Mouse (Mus musculus) B cell, adult 2 months (primary cell): ENCODE measurements around the gene Kif1b.

Experiments used
- DNase-seq, 2 experiments: peaks; one replicate each; pipeline ENCODE4 v3.0.0; 2022

Gene Kif1b

DNA sequence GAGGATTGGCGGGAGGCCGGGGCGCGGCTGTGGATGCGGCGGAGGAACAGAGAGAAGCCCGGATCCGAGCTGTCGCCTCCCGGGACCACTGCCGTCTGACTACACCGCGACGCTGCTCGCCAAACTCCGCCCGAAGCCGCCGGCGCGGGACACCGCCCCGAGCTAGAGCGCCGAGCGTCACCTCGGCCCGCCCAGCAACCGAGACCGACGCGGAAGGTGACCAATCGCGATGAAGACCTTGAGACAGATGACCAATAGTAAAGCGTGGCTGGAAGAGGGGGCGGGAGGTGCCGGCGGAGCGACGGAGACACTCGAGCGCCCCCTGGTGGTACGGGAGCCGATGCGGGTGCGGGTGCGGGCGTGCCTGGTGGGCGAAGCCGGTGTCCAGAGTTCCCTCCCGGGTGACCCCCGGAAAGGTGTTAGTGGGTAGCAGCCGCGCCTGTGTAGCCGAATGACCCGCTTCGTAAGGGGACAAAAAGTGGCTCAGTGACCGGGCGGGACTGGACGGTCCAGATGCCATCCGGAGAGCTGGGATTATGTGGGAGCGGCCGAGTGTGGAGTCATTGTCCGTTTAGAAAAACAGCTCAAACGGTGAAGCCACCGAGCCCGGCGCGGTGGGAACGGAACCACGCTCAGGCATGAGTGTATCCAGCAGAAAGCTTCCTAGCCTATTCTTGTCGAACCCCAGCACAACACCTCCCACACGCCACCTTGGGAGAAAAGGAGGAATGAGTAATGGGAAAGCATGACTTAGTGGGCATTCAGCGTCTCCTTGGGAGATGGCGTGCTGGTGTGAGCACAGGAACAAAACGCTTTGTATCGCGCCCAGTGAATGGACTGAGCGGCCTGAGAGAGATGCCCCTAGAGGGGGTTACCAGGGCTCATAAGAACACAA lies at the start of gene Kif1b:
Gene Kif1b, minus strand, starts transcription at position 98 of the 895 bp plus-strand sequence.
- DNase-seq, result peak; percentile 99

DNA sequence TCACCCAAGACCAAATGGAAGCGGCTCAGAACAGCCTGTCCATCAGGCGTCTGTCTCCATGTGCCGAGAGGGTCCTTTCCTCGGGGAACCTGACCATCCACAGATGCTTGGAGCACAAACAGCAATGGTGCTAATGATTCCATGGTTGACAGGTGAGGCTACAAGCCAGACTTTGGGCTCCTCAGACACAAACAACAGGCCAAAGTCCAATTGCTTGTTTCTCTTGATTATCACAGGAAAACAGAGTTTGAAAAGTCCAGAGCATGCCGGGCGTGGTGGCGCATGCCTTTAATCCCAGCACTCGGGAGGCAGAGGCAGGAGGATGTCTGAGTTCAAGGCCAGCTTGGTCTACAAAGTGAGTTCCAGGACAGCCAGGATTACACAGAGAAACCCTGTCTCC lies 47.2 kb upstream of the Kif1b start:
- no peak for DNase-seq

DNA sequence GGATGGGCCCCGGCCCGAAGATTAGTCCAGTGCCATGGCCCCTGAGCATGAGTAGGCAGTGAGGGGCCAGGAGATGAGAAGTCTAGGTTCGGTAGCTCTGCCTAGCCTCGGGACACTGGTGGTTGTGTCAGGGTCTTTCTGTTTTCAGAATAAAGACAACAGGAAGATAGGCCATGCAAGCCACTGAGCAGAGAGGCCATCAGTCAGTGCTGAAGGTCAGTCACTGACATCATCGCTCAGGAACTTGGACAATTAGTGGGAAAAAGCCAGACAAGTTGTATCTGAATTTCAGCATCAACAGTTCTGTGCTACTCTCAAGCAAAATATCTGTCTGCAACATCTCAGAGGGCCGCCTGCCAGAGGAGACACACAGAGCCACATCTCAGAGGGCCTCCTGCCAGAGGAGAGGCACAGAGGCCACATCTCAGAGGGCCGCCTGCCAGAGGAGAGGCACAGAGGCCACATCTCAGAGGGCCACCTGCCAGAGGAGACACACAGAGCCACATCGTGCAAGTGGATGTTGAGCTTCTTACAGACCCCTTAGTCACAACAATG lies 44.2 kb upstream of the Kif1b start:
- DNase-seq, result no peak

DNA sequence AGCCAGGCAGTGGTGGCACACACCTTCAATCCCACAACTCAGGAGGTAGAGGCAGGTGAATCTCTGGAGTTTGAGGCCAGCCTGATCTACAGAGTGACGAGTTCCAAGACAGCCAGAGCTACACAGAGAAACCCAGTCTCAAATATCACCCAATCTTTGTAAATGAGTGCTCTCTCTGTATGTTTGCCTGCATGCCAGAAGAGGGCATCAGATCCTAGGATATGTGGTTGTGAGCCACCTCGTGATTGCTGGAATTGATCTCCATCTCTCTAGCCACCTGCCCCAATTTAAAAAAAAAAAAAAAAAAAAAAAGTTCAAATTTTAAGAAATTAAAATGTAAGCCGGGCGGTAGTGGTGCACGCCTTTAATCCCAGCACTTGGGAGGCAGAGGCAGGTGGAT lies 41.5 kb upstream of the Kif1b start:
- DNase-seq, result no peak

DNA sequence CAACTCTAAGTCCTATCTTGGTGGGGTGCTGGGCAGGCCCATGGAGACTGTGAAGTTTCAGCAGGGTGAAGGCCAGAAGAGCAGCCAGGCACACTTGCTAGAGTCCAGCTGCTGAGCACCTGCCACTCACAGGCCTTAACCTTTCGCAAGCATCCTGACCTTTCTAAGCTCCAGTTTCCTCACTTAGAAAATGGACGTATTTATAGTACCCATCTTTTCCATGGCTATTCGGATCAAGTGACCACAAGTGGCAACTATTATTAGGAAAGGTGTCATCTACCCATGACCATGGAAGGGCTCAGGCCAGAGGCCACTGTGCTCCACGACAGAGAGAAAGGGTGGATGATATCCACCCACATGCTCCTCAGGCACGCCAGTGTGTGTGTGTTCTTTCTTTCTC lies 38.4 kb upstream of the Kif1b start:
- DNase-seq, result no peak

DNA sequence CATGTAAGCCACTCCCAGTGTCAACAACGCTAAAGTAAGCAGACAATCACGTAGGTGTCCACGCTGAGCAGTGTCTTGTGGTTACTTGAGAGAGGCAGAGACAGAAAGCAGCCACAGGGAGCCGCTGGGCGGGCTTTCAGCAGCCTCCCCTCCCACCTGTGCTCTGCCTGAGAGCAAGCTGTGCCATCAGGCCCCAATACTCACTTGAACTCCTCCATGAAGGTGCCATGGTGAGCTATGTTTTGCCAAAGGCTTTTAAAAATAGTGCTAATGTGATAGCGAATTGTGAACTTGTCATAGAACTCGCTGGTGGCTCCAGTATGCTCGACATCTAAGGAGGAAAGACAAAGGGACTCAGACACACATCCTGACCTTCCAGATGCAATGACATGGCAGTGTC lies 36.8 kb upstream of the Kif1b start:
- no peak for DNase-seq

- DNase-seq, result no peak
These were observed 33.2 kb upstream of the Kif1b start for GRCm38 (mm10) chr4:149340680-149341079.

DNA sequence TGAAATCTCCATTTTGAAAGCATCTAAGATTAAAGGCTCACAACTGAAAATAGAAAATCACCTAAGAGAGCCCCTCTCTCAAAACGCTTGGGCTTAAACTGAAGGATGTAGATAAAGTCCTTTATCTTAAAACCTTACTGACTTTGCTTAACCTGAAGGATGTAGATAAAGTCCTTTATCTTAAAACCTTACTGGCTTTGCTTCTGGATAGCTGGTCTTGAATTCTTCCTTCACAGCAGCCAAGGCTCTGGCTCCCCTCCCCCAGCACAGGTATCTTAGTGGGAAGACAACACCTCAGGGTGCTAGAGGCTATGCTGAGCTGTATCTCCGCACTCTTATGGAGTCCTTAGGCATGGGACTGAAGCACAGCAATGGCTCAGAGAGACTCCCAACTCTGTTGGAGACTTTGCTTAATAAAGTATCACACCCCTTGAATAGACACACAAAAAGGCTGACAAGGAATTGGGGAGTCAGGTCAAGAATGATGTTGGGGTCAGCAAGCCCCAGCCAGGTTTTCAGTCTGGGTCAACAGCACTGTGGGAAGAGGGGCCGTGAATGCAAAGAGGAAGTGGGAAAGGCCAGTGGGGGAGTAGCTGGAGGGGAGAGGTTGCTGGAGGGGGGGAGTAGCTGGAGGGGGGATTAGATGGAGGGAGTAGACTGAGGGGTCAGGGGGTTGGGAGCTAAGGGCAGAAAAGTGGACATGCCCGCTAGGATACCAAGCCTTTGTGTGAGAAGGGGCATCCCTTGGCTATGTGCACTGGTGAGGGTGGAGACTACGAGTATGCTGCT lies 32.1 kb upstream of the Kif1b start:
- no peak for DNase-seq

GRCm38 (mm10) chr4:149338137-149338536 lies 30.6 kb upstream of the Kif1b start:
- DNase-seq, result no peak

DNA sequence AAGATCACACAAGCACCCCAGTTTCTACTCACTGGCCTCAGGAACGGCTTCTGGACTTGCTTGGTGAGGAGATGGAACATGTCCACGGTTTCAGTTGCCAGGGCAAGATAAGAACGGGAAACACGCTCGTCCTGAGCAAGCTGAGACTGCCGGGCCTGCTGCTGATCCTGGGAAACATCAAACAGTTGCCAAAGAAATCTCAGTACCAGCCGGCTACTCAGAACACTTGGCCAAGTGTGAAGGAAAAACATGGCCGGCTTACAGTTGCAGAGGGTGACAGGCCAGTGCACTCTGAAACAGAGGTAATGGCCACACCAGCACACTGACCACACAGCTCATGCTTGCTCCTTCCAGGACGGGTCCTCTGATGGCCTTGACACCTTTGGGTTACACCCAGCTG lies 29.9 kb upstream of the Kif1b start:
- DNase-seq, result no peak

- DNase-seq, result no peak
These were observed 28.8 kb upstream of the Kif1b start for GRCm38 (mm10) chr4:149336302-149336701.

DNA sequence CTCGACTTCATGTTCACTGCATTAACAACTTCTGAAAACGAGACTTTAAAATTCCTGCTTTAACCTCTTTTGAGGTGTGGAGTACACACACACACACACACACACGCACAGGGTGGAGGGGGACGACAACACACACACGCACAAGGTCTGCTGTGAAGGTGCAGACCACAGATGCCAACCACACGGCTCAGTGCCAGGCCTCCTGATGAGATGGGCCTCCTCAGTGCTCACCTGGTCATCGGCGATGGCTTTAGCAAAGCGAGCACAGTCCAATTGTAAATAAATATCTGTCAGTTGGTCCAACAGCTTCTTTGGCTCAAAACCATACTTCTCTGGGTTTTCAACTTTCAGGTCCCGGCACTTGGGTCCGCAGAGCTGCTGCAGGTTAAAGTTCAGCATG lies 27.4 kb upstream of the Kif1b start:
- no peak for DNase-seq

GRCm38 (mm10) chr4:149332726-149333125 lies 25.2 kb upstream of the Kif1b start:
- DNase-seq, result no peak

DNA sequence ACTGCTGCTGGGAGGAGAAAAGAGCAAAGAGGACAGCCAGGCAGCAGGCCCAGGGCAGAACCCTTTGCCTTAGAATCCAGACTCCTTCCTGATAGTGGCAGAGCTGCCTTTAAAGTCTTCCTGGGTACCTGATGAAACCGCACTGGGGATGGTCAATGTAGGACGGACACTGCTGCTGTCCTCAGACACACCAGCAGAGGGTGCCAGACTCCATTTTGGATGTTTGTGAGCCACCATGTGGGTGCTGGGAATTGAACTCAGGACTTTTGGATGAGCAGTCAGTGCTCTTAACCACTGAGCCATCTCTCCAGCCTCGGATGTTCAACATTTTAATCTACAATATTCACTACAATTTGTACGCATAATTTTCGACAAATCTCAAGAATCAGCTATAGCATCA lies 23.0 kb upstream of the Kif1b start:
- no peak for DNase-seq

DNA sequence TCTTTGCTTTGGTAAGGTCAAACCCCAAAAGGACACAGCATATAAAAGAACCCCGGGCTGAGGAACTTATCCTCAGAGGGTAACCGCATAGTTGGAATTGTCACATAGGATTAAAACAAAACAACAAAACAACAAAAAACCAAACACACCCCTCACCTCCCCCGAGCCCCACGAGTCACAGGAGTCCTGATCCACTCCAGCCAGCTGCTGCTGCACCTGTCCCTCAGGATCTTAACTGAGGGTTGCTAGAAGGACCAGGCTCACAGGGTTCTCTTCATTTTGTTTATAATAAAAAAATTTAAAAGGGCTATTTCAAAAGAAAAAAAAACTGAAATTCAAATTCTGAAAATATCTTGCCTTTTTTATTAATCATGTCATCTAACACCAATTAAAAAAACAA lies 21.2 kb upstream of the Kif1b start:
- DNase-seq, result no peak

DNA sequence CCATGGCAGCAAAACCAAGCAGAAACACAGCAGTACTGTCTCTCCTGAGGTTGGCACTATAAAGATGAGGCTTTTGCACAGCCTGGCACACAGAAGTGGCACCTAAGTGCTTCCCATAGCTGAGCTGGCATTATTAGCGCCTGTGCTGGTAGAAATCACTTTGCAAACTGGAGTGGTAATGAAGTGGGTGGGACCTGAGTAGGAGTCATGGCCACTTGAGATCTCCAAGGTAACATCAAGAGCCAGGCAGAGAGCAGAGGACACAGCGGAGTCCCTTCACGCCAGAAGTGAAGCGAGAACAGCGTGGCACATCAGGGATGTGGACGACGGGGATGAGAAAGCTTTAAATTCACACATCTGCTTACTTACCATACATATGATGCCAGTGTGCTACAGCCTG lies 19.8 kb upstream of the Kif1b start:
- DNase-seq, result no peak

GRCm38 (mm10) chr4:149325411-149326162 lies 18.1 kb upstream of the Kif1b start:
- no peak for DNase-seq

DNA sequence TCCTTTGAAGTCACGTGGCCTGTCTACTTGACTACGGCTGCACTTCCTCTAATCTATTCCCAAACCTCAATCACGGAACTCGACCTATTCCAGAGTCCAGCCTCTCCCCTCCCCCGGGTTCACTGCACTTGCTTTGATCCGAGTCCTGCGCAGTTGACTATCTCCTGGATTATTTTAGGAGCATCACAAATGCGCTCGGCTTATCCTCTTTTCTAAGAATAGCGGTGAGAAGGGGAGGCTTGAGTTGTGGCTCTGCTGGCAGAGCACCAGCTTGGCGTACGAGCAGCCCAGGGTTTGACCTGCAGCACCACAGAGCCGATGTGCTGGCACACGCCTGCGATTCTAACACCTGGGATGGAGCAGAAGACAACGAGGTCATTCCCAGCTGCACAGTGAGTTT lies 16.2 kb upstream of the Kif1b start:
- no peak for DNase-seq

- DNase-seq, result no peak
These were observed 15.2 kb upstream of the Kif1b start for GRCm38 (mm10) chr4:149322718-149323117.

GRCm38 (mm10) chr4:149322286-149322685 lies 14.8 kb upstream of the Kif1b start:
- DNase-seq, result no peak

GRCm38 (mm10) chr4:149319088-149319487 lies 11.6 kb upstream of the Kif1b start:
- no peak for DNase-seq

GRCm38 (mm10) chr4:149317387-149317786 lies 9.9 kb upstream of the Kif1b start:
- no peak for DNase-seq

DNA sequence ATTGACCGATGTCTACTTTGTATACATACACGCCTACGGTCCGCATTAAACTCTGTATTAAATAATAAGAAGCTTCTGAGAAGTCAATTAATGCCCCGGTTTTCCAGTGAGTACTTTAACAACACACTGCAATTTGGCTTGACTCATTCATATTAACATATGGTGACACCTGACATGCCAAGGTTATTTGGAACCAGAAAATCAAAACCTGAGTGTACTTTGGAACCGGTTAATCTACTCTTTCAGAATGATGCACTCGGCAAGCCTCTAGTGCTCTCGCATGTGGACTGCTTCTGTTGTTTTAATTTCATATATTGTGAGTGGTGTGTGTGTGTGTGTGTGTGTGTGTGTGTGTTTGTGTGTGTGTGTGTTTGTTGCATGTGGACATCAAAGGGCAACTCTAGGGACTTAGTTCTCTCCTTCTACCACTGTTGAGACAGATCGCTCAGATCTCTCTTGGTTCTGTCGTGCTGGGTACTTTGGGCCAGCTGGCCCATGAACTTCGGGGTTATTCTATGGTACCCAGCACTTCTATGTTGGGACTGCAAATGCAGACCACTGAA lies 6.9 kb upstream of the Kif1b start:
- no peak for DNase-seq
